ENCODE assay signal across 10 mouse cellular contexts in genomic region chr4:99913894-99914451, GRCm38 (mm10). TPM values are rescaled to one million over a fixed set of nuclear protein-coding genes. Genes with fewer than 3 reads are reported as not detected.
DNase-seq lines count a peak whose midpoint lies in the region; ATAC-seq lines count a peak whose summit lies in the region.
"Had no signal": no experiment of that assay in that cellular context is flagged by ENCODE, and none has a peak within 500 bp of the region (broad histone marks: within the 10 kb centered on the region; RNA-seq: fewer than 3 reads in every experiment).

No protein-coding gene starts in this region.

- H3K36me3 ChIP-seq in hindbrain, embryonic 14.5 days (replicated peaks; ENCODE audit: control insufficient read depth, insufficient read depth): no peaks in the 10 kb centered on the region
- no peaks in the 10 kb centered on the region for H3K36me3 ChIP-seq in hindbrain, embryonic 12.5 days

- H3K4me1 ChIP-seq in hindbrain, embryonic 14.5 days (replicated peaks; ENCODE audit: control insufficient read depth, insufficient read depth, low read length): no peaks in the 10 kb centered on the region
- H3K4me1 ChIP-seq in hindbrain, embryonic 12.5 days: no peaks in the 10 kb centered on the region

- no peak overlapping the region for H3K27ac ChIP-seq in hindbrain, embryonic 14.5 days
- no peak overlapping the region for H3K27ac ChIP-seq in hindbrain, embryonic 12.5 days

- no peak overlapping the region for H3K4me2 ChIP-seq in hindbrain, embryonic 14.5 days (replicated peaks)
- no peak overlapping the region for H3K4me2 ChIP-seq in hindbrain, embryonic 12.5 days (replicated peaks)
- H3K4me2 ChIP-seq: heart, embryonic 11.5 days had no signal

- DNase-seq in hindbrain, embryonic 14.5 days (ENCODE audit: low spot score): peak; percentile 76
- DNase-seq in thymus, postnatal 14 days: peak; percentile 14
- DNase-seq in thymus, postnatal 4 days: no peak
- no peak for DNase-seq in spleen, postnatal 14 days (ENCODE audit: low spot score in 2 of 2)
- DNase-seq in cerebellum, adult 8-10 months: no peak
- no peak for DNase-seq in urinary bladder, postnatal 14 days (ENCODE audit: low spot score)
- DNase-seq: spleen, adult 18-20 months had no signal

- H3K4me3 ChIP-seq in hindbrain, embryonic 14.5 days (replicated peaks; ENCODE audit: low read length): no peak overlapping the region
- H3K4me3 ChIP-seq in hindbrain, embryonic 12.5 days: no peak overlapping the region

- H3K27me3 ChIP-seq in hindbrain, embryonic 14.5 days (ENCODE audit: control insufficient read depth, insufficient read depth, low read length): no peaks in the 10 kb centered on the region
- H3K27me3 ChIP-seq in hindbrain, embryonic 12.5 days: no peaks in the 10 kb centered on the region

- H3K9ac ChIP-seq in hindbrain, embryonic 14.5 days: no peak overlapping the region
- H3K9ac ChIP-seq in hindbrain, embryonic 12.5 days: no peak overlapping the region

- no peak for ATAC-seq in hindbrain, embryonic 14.5 days (ENCODE audit: low FRiP score)
- no peak for ATAC-seq in hindbrain, embryonic 12.5 days (ENCODE audit: low FRiP score)
- ATAC-seq in common myeloid progenitor, adult 5-6 weeks (replicated peaks; ENCODE audit: low read depth, poor library complexity, severe bottlenecking): peak; percentile 71; the same call in 1 of the 2 replicates

- H3K9me3 ChIP-seq in hindbrain, embryonic 14.5 days (ENCODE audit: control insufficient read depth, low read length): no peaks in the 10 kb centered on the region
- no peaks in the 10 kb centered on the region for H3K9me3 ChIP-seq in hindbrain, embryonic 12.5 days (replicated peaks)

- 71% methylated on average over 4 of the region's 4 CpGs for WGBS in hindbrain, embryonic 14.5 days
- whole genome bisulfite sequencing in hindbrain, embryonic 12.5 days: 70% methylated on average over 4 of the region's 4 CpGs

RNA-seq across cellular contexts. Expression of gene Pgm1, which starts 15.2 kb away (rescaled TPM):
- polyA plus RNA-seq in hindbrain, embryonic 14.5 days (2014; fragmentation: Nextera tagmentation; extraction: Ambion mirVana): 82.7 and 99.8 TPM in 2 replicates
- polyA plus RNA-seq in hindbrain, embryonic 12.5 days (2016; fragmentation: Nextera tagmentation; extraction: Ambion mirVana): 47.6 and 48.8 TPM in 2 replicates
- total RNA-seq in common myeloid progenitor, adult 5-6 weeks (2017): 23.4 and 25.9 TPM in 2 replicates

RNA-seq across cellular contexts. Expression of gene Itgb3bp, which starts 15.6 kb away (rescaled TPM):
- polyA plus RNA-seq in hindbrain, embryonic 14.5 days (2014; fragmentation: Nextera tagmentation; extraction: Ambion mirVana): 12.4 and 15.1 TPM in 2 replicates
- 32.5 and 35.6 TPM in 2 replicates for polyA plus RNA-seq in hindbrain, embryonic 12.5 days (2016; fragmentation: Nextera tagmentation; extraction: Ambion mirVana)
- 24.0 and 53.5 TPM in 2 replicates for total RNA-seq in common myeloid progenitor, adult 5-6 weeks (2017)

Comparison
In these comparisons a context has a peak if more than half of its experiments do, and no peak if none do; other contexts are left out.
1. DNase-seq: peak in hindbrain, embryonic 14.5 days (single experiment) and thymus, postnatal 14 days (single experiment); none in thymus, postnatal 4 days (single experiment), spleen, postnatal 14 days (0 of 2), cerebellum, adult 8-10 months (single experiment) and urinary bladder, postnatal 14 days (single experiment).